Mouse (Mus musculus): Measurements from ENCODE around the gene Sirt2. TPM values are rescaled to one million over a fixed set of nuclear protein-coding genes. Genes with fewer than 3 reads are reported as not detected.

The Sirt2 gene
- polyA plus RNA-seq, 2 experiments = 18.5 to 21.3 TPM

GRCm38 (mm10) chr7:28812436-28812835 is 45.9 kb downstream of the Sirt2 start:
- H3K4me2 ChIP-seq (ENCODE audit: low read depth) = peak overlapping the region; percentile 99
- peak overlapping the region; percentile 78 for H3K9ac ChIP-seq (replicated peaks)
- no peak for DNase-seq (ENCODE audit: low read depth in 3 of 3, low spot score in 3 of 3)
- no peaks in the 10 kb centered on the region for H3K9me3 ChIP-seq (ENCODE audit: control insufficient read depth, low read length)
- H3K27ac ChIP-seq = peak overlapping the region; percentile 27; the same call in 1 of the 2 replicates
- peaks cover 56% of the 10 kb centered on the region for H3K36me3 ChIP-seq (replicated peaks; ENCODE audit: control insufficient read depth, insufficient read depth, low read depth)
- ATAC-seq (ENCODE audit: insufficient read depth) = no peak
- peak overlapping the region; percentile 90 to 96 for H3K4me3 ChIP-seq (ENCODE audit: insufficient read depth in 1 of 2, low read depth in 2 of 2, low read length in 2 of 2)
- TF ChIP-seq CTCF (IDR thresholded peaks at IDR 0.05; ENCODE audit: low read depth) (no peak), EP300 (IDR thresholded peaks at IDR 0.05; ENCODE audit: low read depth) (no peak)
- no peaks in the 10 kb centered on the region for H3K27me3 ChIP-seq (ENCODE audit: control insufficient read depth, insufficient read depth, low read length)
- H3K4me1 ChIP-seq (replicated peaks; ENCODE audit: control insufficient read depth in 2 of 2, insufficient read depth in 2 of 2, low read length in 1 of 2) = peaks cover 23 to 32% of the 10 kb centered on the region in 2 experiments
- WGBS (ENCODE audit: insufficient replicate concordance) = 60% methylated on average over 4 of the region's 4 CpGs

GRCm38 (mm10) chr7:28812949-28813348 is 46.4 kb downstream of the Sirt2 start:
- Histone ChIP-seq H3K9me3 (ENCODE audit: control insufficient read depth, low read length) (no peaks in the 10 kb centered on the region), H3K4me3 (ENCODE audit: insufficient read depth in 1 of 2, low read depth in 2 of 2, low read length in 2 of 2) (peak overlapping the region; percentile 90 to 96), H3K36me3 (replicated peaks; ENCODE audit: control insufficient read depth, insufficient read depth, low read depth) (peaks cover 61% of the 10 kb centered on the region), H3K4me1 (replicated peaks; ENCODE audit: control insufficient read depth in 2 of 2, insufficient read depth in 2 of 2, low read length in 1 of 2) (peaks cover 19 to 28% of the 10 kb centered on the region in 2 experiments), H3K27me3 (ENCODE audit: control insufficient read depth, insufficient read depth, low read length) (no peaks in the 10 kb centered on the region), H3K9ac (replicated peaks) (peak overlapping the region; percentile 78), H3K27ac (no peak overlapping the region), H3K4me2 (ENCODE audit: low read depth) (peak overlapping the region; percentile 99)
- no peak for ATAC-seq (ENCODE audit: insufficient read depth)
- WGBS (ENCODE audit: insufficient replicate concordance) = 58% methylated on average over 5 of the region's 5 CpGs
- TF ChIP-seq CTCF (IDR thresholded peaks at IDR 0.05; ENCODE audit: low read depth) = peak; percentile 32
- no peak for TF ChIP-seq EP300 (IDR thresholded peaks at IDR 0.05; ENCODE audit: low read depth)
- DNase-seq (ENCODE audit: low read depth in 3 of 3, low spot score in 3 of 3) = no peak

DNA sequence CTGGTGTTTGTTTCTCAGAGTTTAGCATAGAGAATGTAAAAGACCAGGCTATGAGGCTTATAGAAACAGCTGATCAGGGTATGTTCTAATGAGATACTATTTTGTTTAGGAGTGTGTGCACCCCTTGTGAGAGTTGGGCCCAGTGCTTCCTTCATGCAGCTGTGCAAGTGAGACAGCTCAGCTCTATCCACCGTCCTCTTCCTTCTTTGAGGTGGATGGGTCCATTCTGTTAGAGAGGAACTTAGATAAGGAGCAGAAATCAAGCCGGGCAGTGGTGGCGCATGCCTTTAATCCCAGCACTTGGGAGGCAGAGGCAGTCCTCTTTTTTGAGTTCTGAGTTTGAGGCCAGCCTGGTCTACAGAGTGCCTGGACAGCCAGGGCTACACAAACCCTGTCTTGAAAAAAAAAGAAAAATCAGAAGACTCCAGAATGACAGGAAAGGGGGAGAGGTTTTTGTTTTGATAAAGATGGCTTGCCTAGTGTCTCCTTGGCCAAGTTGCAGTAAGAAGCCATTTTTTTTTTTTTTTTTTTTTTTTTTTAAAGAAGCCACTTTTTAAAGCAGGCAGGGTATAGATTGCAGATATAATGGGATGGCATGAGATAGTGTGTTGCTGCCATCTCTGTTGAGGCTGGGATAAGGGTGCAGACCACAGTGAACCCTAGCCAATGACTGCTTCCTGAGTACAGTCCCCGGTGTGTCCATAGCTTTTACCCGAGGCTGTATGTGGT is 47.9 kb downstream of the Sirt2 start:
- TF ChIP-seq CTCF (IDR thresholded peaks at IDR 0.05; ENCODE audit: low read depth) = no peak
- no peak for TF ChIP-seq EP300 (IDR thresholded peaks at IDR 0.05; ENCODE audit: low read depth)
- Histone ChIP-seq H3K4me3 (ENCODE audit: insufficient read depth in 1 of 2, low read depth in 2 of 2, low read length in 2 of 2) (no peak overlapping the region), H3K9ac (replicated peaks) (no peak overlapping the region; the same call in 1 of the 2 replicates), H3K9me3 (ENCODE audit: control insufficient read depth, low read length) (no peaks in the 10 kb centered on the region), H3K4me1 (replicated peaks; ENCODE audit: control insufficient read depth in 2 of 2, insufficient read depth in 2 of 2, low read length in 1 of 2) (peaks cover 16 to 28% of the 10 kb centered on the region in 2 experiments), H3K4me2 (ENCODE audit: low read depth) (peak overlapping the region; percentile 6), H3K27ac (no peak overlapping the region), H3K36me3 (replicated peaks; ENCODE audit: control insufficient read depth, insufficient read depth, low read depth) (peaks cover 75% of the 10 kb centered on the region), H3K27me3 (ENCODE audit: control insufficient read depth, insufficient read depth, low read length) (no peaks in the 10 kb centered on the region)
- ATAC-seq (ENCODE audit: insufficient read depth) = no peak
- WGBS (ENCODE audit: insufficient replicate concordance) = 51% methylated on average over 5 of the region's 5 CpGs
- DNase-seq (ENCODE audit: low read depth in 3 of 3, low spot score in 3 of 3) = no peak

- H3K9ac ChIP-seq (replicated peaks) = no peak overlapping the region
- ATAC-seq (ENCODE audit: insufficient read depth) = no peak
- 87% methylated on average over 9 of the region's 9 CpGs for WGBS (ENCODE audit: insufficient replicate concordance)
- no peak for TF ChIP-seq EP300 (IDR thresholded peaks at IDR 0.05; ENCODE audit: low read depth)
- no peak for TF ChIP-seq CTCF (IDR thresholded peaks at IDR 0.05; ENCODE audit: low read depth)
- no peak for DNase-seq (ENCODE audit: low read depth in 3 of 3, low spot score in 3 of 3)
- no peaks in the 10 kb centered on the region for H3K9me3 ChIP-seq (ENCODE audit: control insufficient read depth, low read length)
- H3K36me3 ChIP-seq (replicated peaks; ENCODE audit: control insufficient read depth, insufficient read depth, low read depth) = peaks cover 83% of the 10 kb centered on the region
- no peak overlapping the region for H3K4me3 ChIP-seq (ENCODE audit: insufficient read depth in 1 of 2, low read depth in 2 of 2, low read length in 2 of 2)
- peaks cover 16 to 28% of the 10 kb centered on the region in 2 experiments for H3K4me1 ChIP-seq (replicated peaks; ENCODE audit: control insufficient read depth in 2 of 2, insufficient read depth in 2 of 2, low read length in 1 of 2)
- no peak overlapping the region for H3K27ac ChIP-seq
- H3K27me3 ChIP-seq (ENCODE audit: control insufficient read depth, insufficient read depth, low read length) = no peaks in the 10 kb centered on the region
- H3K4me2 ChIP-seq (ENCODE audit: low read depth) = peak overlapping the region; percentile 6; the same call in 1 of the 2 replicates
These were observed 48.7 kb downstream of the Sirt2 start for GRCm38 (mm10) chr7:28815230-28815629.

- 82% methylated on average over 9 of the region's 9 CpGs for WGBS (ENCODE audit: insufficient replicate concordance)
- DNase-seq (ENCODE audit: low read depth in 3 of 3, low spot score in 3 of 3) = no peak
- H3K4me3 ChIP-seq (ENCODE audit: insufficient read depth in 1 of 2, low read depth in 2 of 2, low read length in 2 of 2) = no peak overlapping the region
- H3K9me3 ChIP-seq (ENCODE audit: control insufficient read depth, low read length) = no peaks in the 10 kb centered on the region
- no peak overlapping the region for H3K27ac ChIP-seq
- H3K4me2 ChIP-seq (ENCODE audit: low read depth) = no peak overlapping the region
- H3K36me3 ChIP-seq (replicated peaks; ENCODE audit: control insufficient read depth, insufficient read depth, low read depth) = peaks cover 93% of the 10 kb centered on the region
- no peak for ATAC-seq (ENCODE audit: insufficient read depth)
- H3K9ac ChIP-seq (replicated peaks) = no peak overlapping the region
- H3K27me3 ChIP-seq (ENCODE audit: control insufficient read depth, insufficient read depth, low read length) = no peaks in the 10 kb centered on the region
- TF ChIP-seq EP300 (IDR thresholded peaks at IDR 0.05; ENCODE audit: low read depth) (no peak), CTCF (IDR thresholded peaks at IDR 0.05; ENCODE audit: low read depth) (no peak)
- H3K4me1 ChIP-seq (replicated peaks; ENCODE audit: control insufficient read depth in 2 of 2, insufficient read depth in 2 of 2, low read length in 1 of 2) = peaks cover 16 to 28% of the 10 kb centered on the region in 2 experiments
These were observed 49.7 kb downstream of the Sirt2 start for GRCm38 (mm10) chr7:28816201-28816600.
